Mouse (Mus musculus): ENCODE data around the gene Mb21d2.

GRCm38 (mm10) chr16:28880307-28880681 is 49.2 kb downstream of the Mb21d2 start:
- TF ChIP-seq E2F4 (IDR thresholded peaks at IDR 0.05; ENCODE audit: borderline replicate concordance, low read depth, low read length) (no peak), POLR2AphosphoS5 (IDR thresholded peaks at IDR 0.05; ENCODE audit: borderline replicate concordance, low read depth, low read length) (no peak), ZC3H11A (IDR thresholded peaks at IDR 0.05; ENCODE audit: low read depth, low read length) (no peak), POLR2A (IDR thresholded peaks at IDR 0.05; ENCODE audit: control insufficient read depth in 1 of 2, insufficient read depth in 1 of 2, low read depth in 1 of 2, low read length in 2 of 2, poor library complexity in 1 of 2) (no peak), ETS1 (IDR thresholded peaks at IDR 0.05; ENCODE audit: low read depth, low read length) (no peak), MAFK (IDR thresholded peaks at IDR 0.05; ENCODE audit: borderline replicate concordance, low read depth, low read length) (no peak), CTCF (IDR thresholded peaks at IDR 0.05 in 2 of 3, conservative IDR thresholded peaks at IDR 0.05 in 1 of 3; ENCODE audit: control insufficient read depth in 1 of 3, insufficient read depth in 1 of 3, low read depth in 2 of 3, low read length in 3 of 3, poor library complexity in 1 of 3, severe bottlenecking in 1 of 3) (no peak), SMC3 (IDR thresholded peaks at IDR 0.05; ENCODE audit: low read depth, low read length) (no peak)
